Mouse (Mus musculus) lung, embryonic 14.5 days (tissue): ENCODE measurements at regions not wholly inside any gene's neighbourhood (a gene's known extent, or its start where the extent isn't known, plus 50 kb on each side); places are given as distances from the start of the nearest gene placed in this dataset.

ENCODE experiments used
- ATAC-seq: fragments of 200-750 bp; cut with Nextera tagmentation; 2 replicates; pipeline ENCODE4 v1.8.0; 2017; ENCODE audit warnings: mild to moderate bottlenecking, moderate TSS enrichment, moderate library complexity; ENCODE audit not compliant: insufficient read depth
- DNase-seq: peaks from one replicate; pipeline ENCODE4 v3.0.0-alpha.2; 2015
- H3K27ac ChIP-seq: fragments of 300-500 bp; sonication (generic); 2 replicates; pipeline ENCODE4 v1.5.1; 2014; ENCODE audit warnings: low read depth, mild to moderate bottlenecking, moderate library complexity
- H3K27me3 ChIP-seq: fragments of 300-500 bp; sonication (generic); 2 replicates; pipeline ENCODE4 v1.6.1; 2014; ENCODE audit warnings: low read length, control low read depth; ENCODE audit not compliant: insufficient read depth
- H3K36me3 ChIP-seq: fragments of 300-500 bp; sonication (generic); 2 replicates; pipeline ENCODE4 v1.6.1; 2014; ENCODE audit warnings: control low read depth; ENCODE audit not compliant: insufficient read depth
- H3K4me1 ChIP-seq: fragments of 300-500 bp; sonication (generic); 2 replicates; pipeline ENCODE4 v1.6.1; 2014; ENCODE audit warnings: antibody characterized with exemption, control low read depth; ENCODE audit not compliant: insufficient read depth
- H3K4me2 ChIP-seq: fragments of 300-500 bp; sonication (generic); 2 replicates; pipeline ENCODE4 v1.6.1; 2014; ENCODE audit warnings: mild to moderate bottlenecking
- H3K4me3 ChIP-seq: fragments of 300-500 bp; sonication (generic); 2 replicates; pipeline ENCODE4 v1.5.1; 2014; ENCODE audit warnings: low read depth, low read length
- H3K9ac ChIP-seq: fragments of 300-500 bp; sonication (generic); 2 replicates; pipeline ENCODE4 v1.6.1; 2014
- H3K9me3 ChIP-seq: fragments of 300-500 bp; sonication (generic); 2 replicates; pipeline ENCODE4 v1.6.1; 2016; ENCODE audit warnings: low read depth, low read length, control low read depth
- CTCF ChIP-seq: IDR thresholded peaks from 2 replicates; pipeline ENCODE4 v1.5.1; 2016; ENCODE audit warnings: antibody characterized with exemption, low read depth
- WGBS: fragments of 180-500 bp; shearing (Covaris S2); extraction: QIAGEN DNeasy Blood & Tissue Kit; methylation state at CpG from one replicate; pipeline ENCODE4 v1.1.7; 2014; 5-methylcytosine and 5-hydroxymethylcytosine counted together

DNA sequence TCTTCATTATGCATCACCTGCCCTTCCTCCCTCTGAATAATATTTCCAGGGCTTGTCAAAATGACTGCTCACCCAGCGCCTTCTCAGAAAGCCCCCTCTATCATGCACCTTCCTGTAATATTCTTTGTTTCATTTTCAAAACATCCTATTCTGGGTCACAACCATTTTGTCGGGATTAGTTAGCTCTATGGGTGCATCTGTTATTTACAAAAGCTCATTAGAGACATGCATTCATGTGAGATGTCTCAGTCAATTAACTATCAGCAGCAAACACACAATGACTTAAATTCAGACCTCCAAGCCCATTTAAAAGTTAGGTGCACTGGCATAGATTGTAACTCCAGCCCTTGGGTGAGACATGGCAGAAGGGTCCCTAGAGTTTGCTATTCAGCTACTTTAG lies 724.2 kb upstream of the Jmjd1c start:
- WGBS, result 75% methylated on average over 2 of the region's 2 CpGs
- no peak overlapping the region for H3K4me3 ChIP-seq
- no peak for TF ChIP-seq CTCF
- H3K27ac ChIP-seq, result no peak overlapping the region
- no peaks in the 10 kb centered on the region for H3K27me3 ChIP-seq
- ATAC-seq (no peak), DNase-seq (no peak)
- no peaks in the 10 kb centered on the region for H3K9me3 ChIP-seq
- H3K9ac ChIP-seq, result no peak overlapping the region
- no peaks in the 10 kb centered on the region for H3K4me1 ChIP-seq
- no peaks in the 10 kb centered on the region for H3K36me3 ChIP-seq
- no peak overlapping the region for H3K4me2 ChIP-seq
